Mouse (Mus musculus) T-helper 2 cell (primary cell): ENCODE measurements around the gene Mrpl24.

ENCODE experiments used
- in situ Hi-C: fragments of 300-600 bp; cut with MboI, MseI; formaldehyde crosslinking; loops from one replicate; pipeline ENCODE4 v1.15.1; 2025; ENCODE audit warnings: high pct_unique_total_duplicates

Mrpl24 gene

GRCm38 (mm10) chr3:87946541-87946860 is 27.2 kb downstream of the Mrpl24 start:
- in situ Hi-C loops: loop anchor here (25.0 kb wide), 1 partner anchor 766 kb away; the partner anchor contains the start of gene Rit1

- in situ Hi-C loops: loop anchor here (25.0 kb wide), 1 partner anchor 765 kb away; the partner anchor contains the start of gene Rit1
These were observed 27.9 kb downstream of the Mrpl24 start for GRCm38 (mm10) chr3:87947056-87947810.

GRCm38 (mm10) chr3:87947811-87948199 is 28.5 kb downstream of the Mrpl24 start:
- in situ Hi-C loops: loop anchor here (25.0 kb wide), 1 partner anchor 764 kb away; the partner anchor contains the start of gene Rit1

- in situ Hi-C loops: loop anchor here (25.0 kb wide), 1 partner anchor 764 kb away; the partner anchor contains the start of gene Rit1
These were observed 29.3 kb downstream of the Mrpl24 start, which contains the start of gene Crabp2 for GRCm38 (mm10) chr3:87948378-87949265. Gene Crabp2 (plus strand): TSS chr3:87948666.

- in situ Hi-C loops: loop anchor here (25.0 kb wide), 1 partner anchor 763 kb away; the partner anchor contains the start of gene Rit1
These were observed 30.1 kb downstream of the Mrpl24 start for GRCm38 (mm10) chr3:87949266-87949954.

- in situ Hi-C loops: loop anchor here (25.0 kb wide), 1 partner anchor 762 kb away; the partner anchor contains the start of gene Rit1
These were observed 30.7 kb downstream of the Mrpl24 start for GRCm38 (mm10) chr3:87949955-87950515.

GRCm38 (mm10) chr3:87951946-87952345 is 32.6 kb downstream of the Mrpl24 start:
- in situ Hi-C loops: no loop called here

GRCm38 (mm10) chr3:87952440-87952839 is 33.1 kb downstream of the Mrpl24 start:
- in situ Hi-C loops: no loop called here

GRCm38 (mm10) chr3:87958056-87958455 is 38.8 kb downstream of the Mrpl24 start:
- in situ Hi-C loops: no loop called here

- in situ Hi-C loops: no loop called here
These were observed 39.2 kb downstream of the Mrpl24 start for GRCm38 (mm10) chr3:87958476-87958875.

- in situ Hi-C loops: no loop called here
These were observed 39.7 kb downstream of the Mrpl24 start for GRCm38 (mm10) chr3:87958967-87959366.

GRCm38 (mm10) chr3:87959371-87959770 is 40.1 kb downstream of the Mrpl24 start:
- in situ Hi-C loops: no loop called here

GRCm38 (mm10) chr3:87960191-87960585 is 40.9 kb downstream of the Mrpl24 start:
- in situ Hi-C loops: no loop called here

- in situ Hi-C loops: no loop called here
These were observed 41.4 kb downstream of the Mrpl24 start for GRCm38 (mm10) chr3:87960586-87961191.

GRCm38 (mm10) chr3:87970184-87970938 is 51.1 kb downstream of the Mrpl24 start:
- in situ Hi-C loops: no loop called here

- in situ Hi-C loops: no loop called here
These were observed 51.7 kb downstream of the Mrpl24 start, which contains the start of gene Nes for GRCm38 (mm10) chr3:87970939-87971488. Gene Nes (plus strand): TSS chr3:87971078.

- in situ Hi-C loops: no loop called here
These were observed 52.3 kb downstream of the Mrpl24 start for GRCm38 (mm10) chr3:87971489-87972202.

- in situ Hi-C loops: no loop called here
These were observed 52.9 kb downstream of the Mrpl24 start for GRCm38 (mm10) chr3:87972203-87972664.

GRCm38 (mm10) chr3:87972776-87973175 is 53.5 kb downstream of the Mrpl24 start:
- in situ Hi-C loops: no loop called here
